Mouse (Mus musculus): ENCODE results near the gene Ube2j2. TPM values are rescaled to one million over a fixed set of nuclear protein-coding genes. Genes with fewer than 3 reads are reported as not detected.
A peak's percentile ranks its signal among the peaks of the same experiment; 100 is the strongest.

Gene Ube2j2
- 10 to 100 TPM; 64.3 to 87.8 (median 77.0) TPM for total RNA-seq (2022)

DNA sequence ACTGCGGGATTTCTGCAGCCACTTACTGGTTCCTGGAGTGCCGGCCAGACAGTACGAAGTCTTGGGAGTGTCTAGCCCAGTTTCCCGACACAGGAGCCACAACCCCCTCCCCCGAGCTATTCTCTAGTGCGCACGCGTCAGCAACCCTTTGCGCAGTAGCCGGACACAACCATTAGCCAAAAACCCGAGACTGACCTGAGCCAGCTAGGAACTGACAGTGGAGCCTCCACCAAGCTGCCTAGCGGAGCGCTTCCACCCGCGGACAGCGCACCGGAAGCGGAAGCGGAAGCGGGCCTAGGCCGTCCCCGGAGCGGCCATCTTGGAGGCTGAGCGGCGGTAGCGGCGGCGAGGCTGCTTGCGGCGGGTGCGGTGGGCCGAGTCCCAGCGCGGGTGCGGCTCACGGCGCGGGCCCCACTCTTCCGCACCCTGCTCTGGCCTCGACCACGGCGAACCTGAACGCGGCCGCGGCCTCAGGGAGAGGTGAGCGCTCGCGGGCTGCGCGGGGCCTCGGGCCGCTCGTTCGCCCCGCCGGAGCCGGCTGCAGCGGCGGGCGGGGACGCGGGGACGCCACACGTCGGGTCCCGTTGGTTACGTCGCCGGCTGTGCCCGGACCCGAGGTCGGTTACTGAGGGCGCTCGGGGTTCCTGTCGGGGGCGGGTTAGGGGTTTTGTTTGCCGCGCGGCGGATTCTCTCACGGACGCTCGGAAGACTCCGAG, at the start of gene Ube2j2:
TSS of gene Ube2j2 (plus strand) at position 298 of the 716 bp plus-strand sequence.
- peak; percentile 95 for DNase-seq

DNA sequence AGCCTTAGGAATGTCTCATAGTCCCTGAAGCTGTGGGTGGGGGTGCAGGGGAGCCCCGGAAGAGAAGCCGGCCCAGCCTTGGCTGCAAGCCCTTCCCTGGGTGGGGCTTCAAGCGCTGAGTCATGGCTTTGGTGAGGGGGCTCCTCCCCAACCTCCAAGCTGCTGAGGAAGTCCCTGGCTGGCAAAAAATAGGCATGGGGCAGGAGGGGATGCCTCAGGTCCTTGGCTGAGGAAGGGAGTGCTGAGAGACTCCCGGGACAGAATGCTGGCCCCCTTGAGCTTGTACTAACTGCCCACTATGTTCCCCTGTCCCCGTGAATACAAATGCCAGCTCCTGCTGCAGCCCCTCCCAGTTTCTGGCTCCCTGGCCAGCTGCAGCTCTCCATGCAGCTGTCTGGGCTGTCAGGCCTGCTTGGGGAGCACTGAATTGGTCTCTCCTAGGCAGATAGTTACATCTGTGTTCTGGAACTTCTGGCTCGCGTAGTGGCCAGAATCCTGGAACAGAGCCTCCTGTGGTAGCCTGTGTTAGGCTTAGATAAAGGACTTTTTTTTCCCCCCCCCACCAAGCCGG, 49.2 kb upstream of the Ube2j2 start:
- peak; percentile 65 for DNase-seq

DNA sequence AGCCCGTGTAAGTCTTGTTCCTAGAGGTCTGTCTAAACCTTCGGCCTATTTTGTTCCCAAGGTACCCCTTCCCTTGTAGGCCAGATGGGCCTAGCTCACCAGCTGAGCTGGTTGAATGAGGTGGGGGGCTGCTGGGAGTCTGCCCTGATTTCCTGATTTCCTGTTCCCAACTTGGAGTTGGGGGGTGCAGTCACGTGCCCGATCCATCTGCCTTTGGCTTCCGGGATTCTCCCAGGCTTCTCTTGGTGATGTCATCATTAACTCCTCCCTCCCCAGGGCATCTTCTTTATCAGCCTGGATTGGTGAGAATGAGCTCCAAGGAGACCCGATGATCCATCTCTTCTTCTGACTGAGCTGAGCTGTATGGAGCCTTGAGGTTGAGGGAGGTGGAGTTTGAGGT, 48.4 kb upstream of the Ube2j2 start:
- no peak for DNase-seq

DNA sequence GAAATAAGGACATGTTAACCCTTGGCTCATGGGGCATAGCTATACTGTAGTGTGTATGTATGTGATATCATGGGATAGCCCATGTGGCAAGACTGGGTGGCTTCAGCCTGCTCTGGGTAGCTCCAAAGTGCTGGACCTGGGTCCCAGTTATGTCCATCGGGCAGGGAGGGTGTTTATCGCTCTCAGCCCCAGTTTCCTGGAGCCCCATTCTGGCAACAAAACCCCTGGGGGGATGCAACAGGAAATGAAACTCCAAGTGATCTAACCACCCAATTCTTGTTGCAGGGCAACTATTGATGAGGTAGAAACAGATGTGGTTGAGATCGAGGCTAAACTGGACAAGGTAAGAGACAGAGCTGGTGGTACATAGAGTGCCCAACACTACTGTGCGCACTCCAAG, 47.8 kb upstream of the Ube2j2 start:
- DNase-seq = no peak

DNA sequence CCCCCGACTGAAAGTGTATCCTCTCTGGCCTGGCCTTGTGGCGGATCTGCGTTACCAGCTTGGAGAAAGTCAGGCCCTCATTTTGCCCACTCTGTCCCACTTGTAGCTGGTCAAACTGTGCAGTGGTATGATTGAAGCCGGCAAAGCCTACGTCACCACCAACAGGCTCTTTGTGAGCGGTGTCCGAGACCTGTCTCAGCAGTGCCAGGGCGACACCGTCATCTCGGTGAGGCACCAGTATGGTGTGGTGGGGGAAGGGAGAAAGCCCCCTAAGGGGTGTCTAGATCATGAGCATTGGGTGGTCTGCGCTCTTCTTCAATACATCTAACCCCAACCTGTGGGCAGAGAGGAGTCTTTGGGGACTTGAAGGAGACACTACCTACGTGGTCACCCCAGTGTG, 47.2 kb upstream of the Ube2j2 start:
- no peak for DNase-seq

DNA sequence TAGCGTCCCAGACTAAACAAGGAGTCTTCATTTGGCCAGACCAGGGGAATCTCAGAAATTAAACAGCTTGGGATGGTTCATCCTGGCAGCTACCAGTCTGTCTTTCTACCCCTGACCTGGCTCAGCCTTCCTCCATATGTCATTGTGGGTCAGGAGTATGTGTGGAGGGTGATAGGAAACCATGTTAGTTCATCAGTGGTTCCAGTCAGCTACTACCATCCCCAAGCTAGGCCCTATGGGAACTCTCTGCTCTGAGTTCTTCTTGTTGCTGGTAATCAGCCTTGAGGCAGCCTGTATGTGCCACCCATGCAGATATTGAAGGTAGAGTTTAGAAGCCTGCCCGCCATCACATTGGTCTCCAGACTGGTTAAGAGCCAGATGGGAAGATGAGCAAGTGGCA, 45.3 kb upstream of the Ube2j2 start:
- DNase-seq = no peak

DNA sequence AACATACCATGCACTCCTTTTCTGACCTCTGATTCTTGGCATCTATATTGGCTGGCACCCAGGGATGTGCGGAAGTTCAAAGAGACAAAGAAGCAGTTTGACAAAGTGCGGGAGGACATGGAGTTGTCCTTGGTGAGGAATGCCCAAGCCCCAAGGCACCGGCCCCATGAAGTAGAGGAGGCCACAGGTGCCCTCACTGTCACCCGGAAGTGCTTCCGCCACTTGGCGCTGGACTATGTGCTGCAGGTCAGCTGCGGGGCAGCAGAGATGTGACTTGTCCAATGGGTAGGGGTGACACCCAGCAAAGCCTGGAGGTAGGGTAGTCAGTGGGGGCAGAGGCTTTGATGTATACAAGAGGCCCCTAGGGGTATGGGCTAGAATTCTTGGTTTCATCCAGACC, 44.3 kb upstream of the Ube2j2 start:
- DNase-seq = no peak

DNA sequence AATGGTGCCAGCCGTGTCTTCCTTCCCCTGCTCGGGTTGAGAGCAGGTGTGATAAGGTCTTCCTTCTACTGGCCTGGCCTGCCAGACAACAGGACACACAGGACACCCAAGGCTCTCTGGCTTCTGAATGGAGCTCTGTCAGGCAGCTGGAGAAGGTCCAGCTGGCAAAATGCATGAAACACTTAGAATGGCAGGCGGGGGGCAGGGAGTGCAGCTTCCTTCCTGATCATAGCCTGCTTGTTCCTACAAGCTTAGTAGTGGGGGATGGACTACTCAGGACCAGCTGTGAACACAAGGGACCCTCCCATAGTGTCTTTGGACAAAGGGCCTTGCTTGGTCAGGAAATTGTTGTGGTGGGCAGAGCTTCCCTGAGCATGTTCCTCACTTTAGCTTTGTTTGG, 42.4 kb upstream of the Ube2j2 start:
- DNase-seq = peak; percentile 8

DNA sequence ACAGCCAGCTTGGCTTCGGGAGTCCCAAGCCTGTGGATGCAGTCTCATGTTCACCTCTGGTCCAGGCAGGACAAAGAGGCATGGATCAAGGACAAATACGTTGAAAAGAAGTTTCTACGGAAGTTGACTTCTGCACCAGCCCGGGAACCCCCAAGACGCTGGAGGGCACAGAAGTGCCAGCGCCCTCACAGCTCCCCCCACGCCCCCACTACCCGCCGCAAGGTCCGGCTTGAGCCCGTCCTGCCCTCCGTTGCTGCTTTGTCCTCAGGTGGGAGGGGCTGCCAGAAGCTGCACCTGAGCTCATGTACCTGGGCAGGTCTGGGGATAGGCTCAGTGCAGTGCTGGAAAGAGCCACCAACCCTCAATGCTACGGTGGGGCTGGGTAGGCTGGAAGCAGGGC, 40.4 kb upstream of the Ube2j2 start:
- no peak for DNase-seq

DNA sequence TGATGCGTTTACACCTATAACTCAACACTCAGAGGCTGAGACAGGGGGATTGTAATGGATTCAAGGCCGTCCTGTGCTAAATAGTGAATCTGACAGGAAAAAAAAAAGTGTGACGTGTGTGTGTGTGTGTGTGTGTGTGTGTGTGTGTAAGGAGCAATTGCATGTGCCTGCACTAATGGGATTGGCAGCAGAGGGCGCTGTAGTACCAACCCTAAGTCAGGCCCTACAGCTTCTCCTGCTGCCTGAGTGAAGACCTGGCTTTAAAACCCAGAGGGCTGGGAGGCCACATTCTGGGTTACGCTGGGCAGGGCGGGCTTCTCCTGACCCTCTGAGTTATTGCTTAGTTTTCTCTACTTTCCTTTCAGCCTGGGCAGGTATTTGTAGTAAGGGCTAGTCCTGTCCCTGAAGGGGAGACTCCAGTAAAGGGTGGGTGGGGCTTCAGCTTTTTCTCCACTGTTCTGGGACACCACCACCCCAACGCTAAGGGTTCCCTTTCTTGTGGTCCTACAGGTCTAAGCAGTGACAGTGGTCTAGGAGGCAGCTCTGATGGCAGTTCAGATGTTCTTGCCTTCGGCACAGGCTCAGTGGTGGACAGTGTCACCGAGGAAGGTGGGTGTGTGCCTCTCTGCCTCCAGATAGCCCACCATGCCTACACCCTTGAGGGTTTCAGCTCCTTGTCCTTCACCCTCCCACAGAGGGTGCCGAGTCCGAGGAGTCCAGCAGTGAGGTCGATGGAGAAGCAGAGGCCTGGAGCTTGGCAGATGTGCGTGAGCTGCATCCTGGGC, 39.1 kb upstream of the Ube2j2 start:
- peak; percentile 6 for DNase-seq

DNA sequence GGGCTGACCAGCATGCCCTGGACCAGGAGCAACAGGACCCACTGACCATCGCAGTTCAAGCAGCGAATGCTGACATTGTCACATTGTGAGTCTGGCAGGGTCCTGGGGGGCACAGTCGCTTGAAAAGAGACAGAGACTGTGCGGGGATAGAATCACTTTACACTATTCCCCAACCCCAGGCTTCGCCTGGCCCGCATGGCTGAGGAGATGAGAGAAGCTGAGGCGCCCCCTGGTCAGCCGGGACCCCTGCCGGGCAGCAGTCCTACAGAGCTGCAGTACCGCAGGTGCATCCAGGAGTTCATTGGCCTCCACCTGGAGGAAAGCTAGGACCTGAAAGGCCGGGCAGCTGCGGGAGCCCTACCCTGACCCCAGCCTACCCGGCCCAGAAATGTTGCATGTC, 38.0 kb upstream of the Ube2j2 start:
- DNase-seq = no peak

DNA sequence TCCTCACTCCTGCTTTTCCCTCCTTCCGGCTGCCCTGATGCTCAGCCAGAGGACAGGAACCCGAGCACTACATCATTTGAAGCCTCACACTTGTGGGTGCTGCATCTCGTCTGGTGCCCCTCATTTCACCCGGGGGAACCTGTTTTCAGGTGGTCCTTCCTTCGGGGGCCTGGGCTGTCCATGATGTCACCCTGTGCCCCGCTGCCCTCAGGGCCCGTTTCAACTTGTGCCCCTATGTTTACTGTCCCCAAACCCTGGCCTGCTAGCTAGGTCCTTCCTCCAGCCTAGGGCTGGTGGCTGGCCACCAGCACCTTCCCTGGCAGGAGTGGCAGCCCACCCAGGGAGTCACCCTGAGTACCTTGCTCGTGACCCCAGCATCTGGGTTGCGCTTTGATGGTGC, 37.5 kb upstream of the Ube2j2 start:
- no peak for DNase-seq

DNA sequence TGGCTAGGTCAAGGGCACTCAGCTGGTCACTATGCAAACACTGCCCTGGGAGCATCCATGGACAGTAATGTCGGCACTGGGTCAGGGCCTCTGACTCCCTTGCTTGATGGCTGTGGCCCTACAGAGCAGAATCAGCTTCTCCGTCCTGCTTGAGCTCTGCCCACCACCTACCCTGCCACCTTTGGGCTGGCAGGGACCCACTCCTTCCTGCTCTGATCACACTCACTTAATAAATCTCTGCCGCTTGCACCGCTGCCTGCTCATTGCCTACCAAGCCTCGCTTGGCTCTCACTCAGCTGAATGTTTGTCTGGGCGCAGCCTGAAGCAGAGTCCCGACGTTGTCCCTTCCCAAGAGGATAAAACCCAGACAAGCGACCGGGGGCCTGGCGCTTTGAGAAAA, 36.6 kb upstream of the Ube2j2 start:
- no peak for DNase-seq

DNA sequence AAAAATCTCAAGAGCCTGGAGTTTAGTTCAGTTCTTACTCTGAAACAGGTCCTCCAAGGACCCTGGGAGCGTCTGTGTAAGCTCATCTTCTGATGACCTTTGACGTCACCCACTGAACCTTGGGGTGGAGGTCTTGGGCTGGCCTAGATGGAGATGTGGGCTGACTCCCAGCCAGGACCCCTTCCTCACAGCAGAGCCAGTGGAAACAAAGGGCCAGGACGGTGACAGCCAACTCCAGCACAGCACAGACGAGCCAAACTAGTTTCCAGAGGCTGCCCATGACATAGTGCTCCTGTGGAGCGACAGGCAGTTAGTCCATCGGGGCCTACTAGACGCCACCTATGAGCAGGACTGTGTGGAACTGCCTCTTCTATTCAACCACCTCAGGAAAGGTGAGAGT, 35.4 kb upstream of the Ube2j2 start:
- DNase-seq = peak; percentile 5

DNA sequence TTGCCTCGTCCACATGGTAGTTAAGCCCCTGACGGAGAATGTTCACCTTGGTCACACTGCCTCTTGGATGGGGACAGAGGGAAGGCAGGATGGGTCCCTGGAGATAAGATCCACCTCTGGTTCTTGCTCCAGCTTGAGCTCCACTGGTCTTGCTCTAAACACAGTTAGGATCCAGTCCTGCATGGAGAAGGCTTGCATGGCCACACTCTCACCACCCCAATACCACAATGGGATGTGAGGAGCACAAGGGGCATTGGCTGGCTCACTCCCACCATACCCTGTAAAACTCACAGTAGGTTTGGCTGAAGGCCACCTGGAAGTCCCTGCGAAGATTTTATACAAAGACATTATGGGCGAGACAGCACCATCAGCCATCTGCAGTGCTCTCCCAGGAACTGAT, 34.9 kb upstream of the Ube2j2 start:
- no peak for DNase-seq

DNA sequence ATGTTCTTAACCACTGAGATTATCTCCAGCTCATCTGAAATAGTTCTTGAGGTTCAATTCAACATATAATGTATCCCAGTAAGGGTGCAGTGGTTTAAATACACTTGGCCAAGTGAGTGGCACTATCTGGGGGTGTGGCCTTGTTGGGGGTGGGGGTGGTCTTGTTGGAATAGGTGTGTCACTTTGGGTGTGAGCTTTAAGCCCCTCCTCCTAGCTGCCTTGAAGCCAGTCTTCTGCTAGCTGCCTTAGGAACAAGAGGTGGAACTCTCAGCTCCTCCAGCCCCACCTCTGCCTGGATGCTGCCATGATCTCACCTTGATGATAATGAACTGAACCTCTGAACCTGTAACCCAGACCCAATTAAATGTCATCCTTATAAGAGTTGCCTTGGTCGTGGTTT, 11.6 kb upstream of the Ube2j2 start:
- DNase-seq = no peak

DNA sequence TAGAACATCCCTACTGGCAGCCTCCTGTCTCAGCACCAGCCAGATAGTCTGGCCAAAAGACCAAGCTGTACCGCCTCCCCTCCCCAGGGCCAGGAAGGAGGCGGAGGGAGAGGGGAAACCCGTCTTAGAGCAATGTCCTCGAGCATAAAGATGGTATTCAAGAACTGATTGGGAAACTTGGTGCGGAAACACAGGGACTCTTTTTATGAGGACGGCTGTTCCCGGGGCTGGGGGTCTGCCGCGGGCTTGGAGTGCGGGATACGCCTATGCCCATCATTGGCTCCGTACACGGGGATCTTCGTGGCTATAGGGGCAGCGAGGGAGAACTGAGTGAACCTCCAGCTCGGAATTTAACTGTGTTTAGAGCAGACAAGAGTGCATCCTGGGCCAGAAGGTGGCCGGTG, 580 bp upstream of the Ube2j2 start:
- DNase-seq = no peak

DNA sequence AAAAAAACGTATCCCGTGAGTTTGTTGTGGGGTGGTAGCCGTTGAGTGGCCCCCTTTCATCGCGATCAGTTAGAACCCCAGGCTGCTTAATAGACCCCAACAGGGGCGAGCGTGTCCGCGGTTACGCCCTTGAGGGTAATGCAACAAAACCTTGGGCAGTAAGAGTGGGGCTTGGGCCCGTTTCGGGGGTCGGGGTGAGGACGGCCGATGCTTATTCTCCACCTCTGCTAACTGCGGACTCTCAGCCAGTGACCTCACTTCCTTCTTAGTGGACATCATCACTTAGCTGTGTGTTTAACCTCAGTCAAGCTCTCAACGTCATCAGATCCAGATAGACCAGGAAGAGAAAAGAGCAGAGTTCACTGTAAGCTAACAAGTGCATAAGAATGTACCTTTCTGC, 640 bp downstream of the Ube2j2 start:
- DNase-seq = no peak

DNA sequence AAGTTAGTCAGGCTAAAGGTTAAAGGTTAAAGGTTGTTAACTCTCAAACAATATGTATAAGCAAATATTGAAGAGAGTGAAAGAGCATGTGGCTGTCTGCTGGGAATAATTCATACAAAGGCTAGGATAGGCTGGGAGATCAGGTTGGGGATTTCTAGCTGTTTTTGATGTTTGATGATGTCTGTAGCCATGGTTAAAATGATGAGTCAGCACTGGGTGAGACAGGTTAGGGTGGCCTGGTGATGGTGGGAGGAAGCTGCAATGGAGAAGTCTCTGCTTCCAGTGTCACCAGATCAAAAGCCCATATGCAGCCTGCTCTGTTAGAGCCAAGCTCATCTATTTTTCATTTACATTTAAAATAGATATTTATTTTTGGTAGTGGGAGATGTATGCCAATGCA, 3.5 kb downstream of the Ube2j2 start:
- DNase-seq = no peak

DNA sequence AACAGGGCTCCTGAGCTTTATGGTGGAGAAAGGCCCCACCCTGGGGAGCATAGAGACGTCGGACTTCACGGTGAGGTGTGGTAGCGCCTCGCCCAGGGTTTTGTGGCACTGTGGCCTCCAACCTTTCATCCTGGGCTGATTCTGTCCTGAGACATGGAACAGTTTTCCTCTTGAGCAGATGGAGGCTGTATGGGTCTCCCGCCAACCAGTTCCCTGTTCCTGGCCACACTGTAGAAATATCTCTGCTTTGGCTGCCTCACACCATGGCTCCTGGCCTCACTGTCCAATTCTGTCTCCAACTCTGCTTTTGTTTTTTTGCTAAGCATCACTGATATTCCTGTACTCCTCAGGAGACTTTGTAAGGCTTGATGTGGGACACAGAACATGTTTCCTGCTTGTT, 11.9 kb downstream of the Ube2j2 start:
- DNase-seq = no peak

DNA sequence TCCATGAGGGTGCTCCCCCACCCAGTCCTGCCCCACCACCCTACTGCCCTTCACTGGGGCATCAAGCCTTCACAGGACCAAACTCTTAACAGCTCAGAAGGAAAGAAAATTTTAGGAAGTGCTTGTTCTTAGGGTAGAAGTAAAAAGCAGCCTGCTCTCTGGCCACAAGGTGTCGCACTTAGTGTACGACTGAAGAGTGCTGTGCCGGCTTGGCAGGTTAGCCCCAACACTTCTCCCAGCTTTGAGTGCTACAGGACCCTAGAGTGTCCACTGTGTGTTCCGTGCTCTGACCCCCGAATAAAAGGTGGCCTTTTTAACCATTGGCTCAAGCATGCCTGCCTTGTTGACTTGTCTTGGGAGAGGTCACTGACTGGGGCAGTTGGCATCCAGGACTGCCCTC, 15.6 kb downstream of the Ube2j2 start:
- peak; percentile 56 for DNase-seq

DNA sequence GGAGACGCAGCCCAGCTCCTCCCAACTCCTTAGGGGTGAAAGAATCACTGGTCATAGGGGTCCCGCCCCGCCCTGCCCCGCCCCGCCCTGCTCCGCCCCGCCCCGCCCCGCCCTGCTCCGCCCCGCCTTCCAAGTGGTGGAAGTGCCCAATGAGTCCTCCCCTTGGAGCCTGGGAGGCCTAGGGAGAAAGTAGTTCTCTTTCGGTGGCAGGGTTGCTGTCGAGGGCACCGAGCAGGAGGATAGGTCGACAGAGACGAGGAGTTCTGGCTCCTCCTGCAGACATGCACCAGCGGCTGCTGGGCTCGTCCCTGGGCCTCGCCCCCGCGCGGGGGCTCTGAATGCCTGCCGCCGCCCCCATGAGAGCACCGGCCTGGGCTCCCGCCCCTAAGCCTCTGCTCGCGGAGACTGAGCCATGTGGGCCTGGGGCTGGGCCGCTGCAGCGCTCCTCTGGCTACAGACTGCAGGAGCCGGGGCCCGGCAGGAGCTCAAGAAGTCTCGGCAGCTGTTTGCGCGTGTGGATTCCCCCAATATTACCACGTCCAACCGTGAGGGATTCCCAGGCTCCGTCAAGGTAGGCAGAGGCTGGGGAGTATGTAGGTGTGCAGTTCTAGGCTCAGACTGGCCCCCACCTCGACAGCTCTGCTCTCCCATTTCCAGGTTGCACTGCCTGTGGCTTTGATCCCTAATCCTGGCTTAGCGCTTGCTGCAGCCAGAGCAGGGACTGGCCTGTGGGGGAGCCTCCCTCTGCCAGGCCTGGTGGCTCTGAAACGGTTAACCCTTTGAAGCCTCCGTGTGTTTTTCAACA, 18.7 kb downstream of the Ube2j2 start, which contains the start of gene C1qtnf12:
TSS of gene C1qtnf12 (plus strand) at position 152 of the 805 bp plus-strand sequence.
- peak; percentile 41 for DNase-seq

DNA sequence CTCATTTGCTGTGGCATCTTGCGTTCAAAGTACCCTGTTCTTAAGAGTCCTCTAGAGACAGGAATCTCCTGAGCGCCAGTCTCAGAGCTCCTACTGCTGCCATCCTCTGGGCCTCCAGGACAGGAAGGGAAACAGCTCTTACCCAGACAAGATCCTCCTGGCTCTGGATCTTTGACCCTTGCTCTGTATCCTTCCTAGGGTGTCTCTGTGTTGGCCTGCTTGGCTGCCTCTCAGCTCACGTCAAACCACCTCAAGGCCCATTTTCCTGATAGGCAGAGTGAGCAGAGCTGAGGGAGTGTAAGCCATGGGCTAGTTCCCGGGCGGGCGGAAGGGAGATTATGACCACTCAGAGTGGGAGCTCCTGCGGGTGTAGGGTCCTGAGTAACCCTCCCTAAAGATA, 19.5 kb downstream of the Ube2j2 start:
- DNase-seq = no peak

Data from adrenal gland, adult 8-10 months (tissue).